Mouse (Mus musculus) forebrain, embryonic 10.5 days (tissue): Measurements from ENCODE around the gene Cycs. TPM values are rescaled to one million over a fixed set of nuclear protein-coding genes. Genes with fewer than 3 reads are reported as not detected.

Experiments used
- DNase-seq: peaks from one replicate; pipeline ENCODE4 v3.0.0-alpha.2; 2017; ENCODE audit warnings: low spot score; ENCODE audit errors: extremely low spot score
- H3K27ac ChIP-seq: fragments of 300-500 bp; sonication (generic); 2 replicates; pipeline ENCODE4 v1.5.1; 2016; ENCODE audit warnings: mild to moderate bottlenecking
- H3K27me3 ChIP-seq: fragments of 300-500 bp; sonication (generic); 2 replicates; pipeline ENCODE4 v1.6.1; 2016; ENCODE audit warnings: mild to moderate bottlenecking; ENCODE audit not compliant: poor library complexity, severe bottlenecking
- H3K36me3 ChIP-seq: fragments of 300-500 bp; sonication (generic); replicated peaks from 2 replicates; pipeline ENCODE4 v1.6.1; 2016; ENCODE audit warnings: mild to moderate bottlenecking, moderate library complexity
- H3K4me1 ChIP-seq: fragments of 300-500 bp; sonication (generic); 2 replicates; pipeline ENCODE4 v1.6.1; 2016
- H3K4me3 ChIP-seq: fragments of 300-500 bp; sonication (generic); 2 replicates; pipeline ENCODE4 v1.5.1; 2016; ENCODE audit warnings: mild to moderate bottlenecking, moderate library complexity
- H3K9me3 ChIP-seq: fragments of 300-500 bp; sonication (generic); 2 replicates; pipeline ENCODE4 v1.6.1; 2016; ENCODE audit warnings: mild to moderate bottlenecking, moderate library complexity
- WGBS: fragments of 180-500 bp; shearing (Covaris S2); methylation state at CpG from one replicate; pipeline ENCODE4 v1.1.7; 2016; 5-methylcytosine and 5-hydroxymethylcytosine counted together
- polyA plus RNA-seq: library from polyadenylated mRNA; unstranded; fragments of >200 nt; fragmentation: Nextera tagmentation; extraction: Ambion mirVana; gene quantifications from 2 replicates; pipeline ENCODE4 v1.2.1, GENCODE M21; 2016

Gene Cycs
- 84.4 and 84.9 TPM in 2 replicates for polyA plus RNA-seq

DNA sequence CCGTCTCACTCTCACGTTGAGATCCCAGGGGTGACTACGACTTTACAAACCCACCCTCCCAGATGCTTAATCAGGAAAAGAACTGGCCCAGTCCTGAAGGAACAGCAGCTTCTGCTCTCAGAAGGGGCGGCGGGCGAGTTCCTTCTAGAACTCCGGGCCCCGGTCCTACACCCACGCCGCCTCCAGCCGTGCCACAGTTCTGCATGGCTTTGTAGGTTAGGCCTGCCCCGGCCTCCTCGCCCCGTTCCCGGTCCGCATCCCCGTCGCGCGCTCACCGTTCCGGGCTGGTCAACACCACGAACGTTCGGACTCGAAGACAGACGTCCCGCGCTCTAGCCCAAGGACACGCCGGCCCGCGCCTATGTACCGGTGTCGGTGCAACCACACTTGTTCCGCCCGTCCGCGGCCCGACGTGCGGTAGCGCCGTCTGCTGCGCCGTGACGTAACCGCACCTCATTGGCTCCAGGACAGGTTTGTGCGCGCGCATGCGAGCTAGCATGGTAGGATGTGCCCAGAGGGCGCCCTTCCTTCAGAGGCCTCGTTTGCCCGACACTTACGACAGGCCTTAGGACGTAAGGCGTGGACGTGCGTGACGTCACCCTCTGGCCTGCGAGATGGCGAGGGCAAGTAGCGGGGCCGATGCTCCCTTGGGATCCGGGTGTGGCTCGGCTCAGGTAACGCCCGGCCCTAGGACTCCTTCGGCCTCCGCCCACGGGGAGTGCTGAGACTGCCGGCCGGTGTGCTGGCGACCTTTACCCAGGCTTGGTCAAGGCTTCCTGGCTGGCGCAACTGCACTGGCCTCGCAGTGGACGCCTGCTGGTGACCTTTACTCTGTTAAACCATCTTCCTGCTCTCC is at the start of gene Cycs:
Cycs (minus strand) TSS at position 398 of the 856 bp plus-strand sequence.
- WGBS: under 1% methylated on average over 78 of the region's 78 CpGs
- Histone ChIP-seq H3K36me3 (peaks cover 26% of the 10 kb centered on the region), H3K27ac (peak within 1 kb of the TSS; percentile 94), H3K4me3 (peak within 1 kb of the TSS; percentile 88), H3K27me3 (no peaks in the 10 kb centered on the region), H3K4me1 (peaks cover 16% of the 10 kb centered on the region), H3K9me3 (no peaks in the 10 kb centered on the region)
- DNase-seq: peak; percentile 98

- Histone ChIP-seq H3K4me3 (no peak overlapping the region), H3K27me3 (peaks cover 13% of the 10 kb centered on the region), H3K4me1 (peaks cover under 1% of the 10 kb centered on the region), H3K9me3 (no peaks in the 10 kb centered on the region), H3K36me3 (no peaks in the 10 kb centered on the region), H3K27ac (no peak overlapping the region)
- 30% methylated on average over 4 of the region's 4 CpGs for WGBS
- peak; percentile 58 for DNase-seq
Observed at GRCm38 (mm10) chr6:50601620-50602019, 35.3 kb upstream of the Cycs start.

- H3K9me3 ChIP-seq: peaks cover 7% of the 10 kb centered on the region; the same call in 1 of the 2 replicates
- peaks cover 32% of the 10 kb centered on the region for H3K27me3 ChIP-seq
- H3K4me1 ChIP-seq: peaks cover 9% of the 10 kb centered on the region
- H3K27ac ChIP-seq: no peak overlapping the region
- DNase-seq: no peak
- no peak overlapping the region for H3K4me3 ChIP-seq
- H3K36me3 ChIP-seq: peaks cover 3% of the 10 kb centered on the region; the same call in 1 of the 2 replicates
- 71% methylated on average over 5 of the region's 5 CpGs for WGBS
Observed at GRCm38 (mm10) chr6:50598560-50598959, 32.2 kb upstream of the Cycs start.

DNA sequence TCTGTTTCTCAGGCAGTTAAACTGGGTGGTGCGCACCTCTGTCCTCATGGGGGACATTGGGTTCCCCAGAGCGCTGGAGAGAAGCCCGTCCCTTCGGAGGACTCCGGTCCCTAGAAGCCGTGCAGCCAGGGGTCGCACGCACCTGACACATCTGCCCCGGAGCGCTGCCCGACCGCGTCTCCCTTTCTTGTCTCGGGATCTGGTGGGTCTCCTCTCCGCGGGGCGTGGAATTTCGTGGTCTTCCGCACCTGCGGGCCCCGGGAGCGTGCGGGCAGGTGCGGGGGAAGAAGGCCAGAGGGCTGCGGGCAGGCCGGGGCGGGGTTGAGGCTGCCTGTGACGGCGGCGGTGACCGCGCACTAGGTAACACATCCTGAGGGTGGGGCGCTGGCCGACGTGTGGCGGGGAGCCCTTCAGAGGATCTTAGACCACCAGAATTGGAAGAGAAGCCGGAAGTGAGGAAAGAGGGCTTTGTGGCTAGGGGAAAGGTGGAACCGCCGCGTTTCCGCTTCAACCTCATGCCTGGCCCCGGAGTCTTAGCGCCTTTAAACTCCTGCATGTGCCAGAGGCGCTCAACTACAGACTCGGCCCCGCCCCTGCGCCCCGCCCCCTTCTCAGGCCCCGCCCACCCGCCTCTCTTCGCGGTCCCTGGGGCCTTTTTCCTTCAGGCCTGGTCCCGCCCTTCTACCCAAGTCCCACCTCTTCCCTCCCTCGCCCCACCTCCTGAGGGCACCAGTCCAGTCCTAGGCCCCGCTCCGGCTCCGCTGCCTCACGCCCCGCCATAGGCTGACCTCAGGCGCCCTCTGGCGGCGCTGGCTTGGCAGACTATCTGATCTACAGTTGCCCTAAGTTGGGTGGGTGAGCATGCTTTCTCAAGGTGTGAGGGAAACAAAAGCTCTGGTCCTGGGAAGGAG is 30.2 kb upstream of the Cycs start, which contains the start of gene 4921507P07Rik:
4921507P07Rik (minus strand) TSS at position 332 of the 911 bp plus-strand sequence.
- Histone ChIP-seq H3K27me3 (peaks cover 32% of the 10 kb centered on the region), H3K36me3 (peaks cover 3% of the 10 kb centered on the region; the same call in 1 of the 2 replicates), H3K4me1 (peaks cover 9% of the 10 kb centered on the region), H3K4me3 (peak within 1 kb of the TSS; percentile 79), H3K9me3 (peaks cover 7% of the 10 kb centered on the region), H3K27ac (peak within 1 kb of the TSS; percentile 84)
- DNase-seq: peak; percentile 95
- 1% methylated on average over 54 of the region's 62 CpGs for WGBS

DNA sequence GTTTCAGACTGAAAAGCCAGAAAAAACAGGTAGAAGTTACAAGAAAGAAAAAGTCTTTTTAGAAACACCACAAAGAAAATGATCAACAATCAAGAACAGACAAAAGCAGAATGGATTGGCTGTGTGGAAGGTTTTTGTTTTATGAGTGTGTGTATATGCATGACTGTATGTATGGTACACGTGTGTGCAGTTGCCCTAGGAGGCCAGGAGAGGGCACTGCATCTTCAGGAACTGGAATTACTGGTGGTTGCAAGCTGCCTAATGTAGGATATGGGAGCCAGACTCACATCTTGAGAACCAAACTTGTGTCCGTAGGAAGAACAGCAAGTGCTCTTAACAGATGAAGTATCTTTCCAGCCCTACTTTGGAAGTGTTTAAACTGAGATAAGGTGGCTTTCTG is 28.0 kb upstream of the Cycs start:
- DNase-seq: no peak
- Histone ChIP-seq H3K27ac (no peak overlapping the region), H3K4me1 (peaks cover 9% of the 10 kb centered on the region), H3K4me3 (no peak overlapping the region), H3K36me3 (peaks cover 3% of the 10 kb centered on the region; the same call in 1 of the 2 replicates), H3K27me3 (peaks cover 32% of the 10 kb centered on the region), H3K9me3 (peaks cover 7% of the 10 kb centered on the region)
- WGBS: 82% methylated on average over 2 of the region's 2 CpGs

GRCm38 (mm10) chr6:50593334-50593845 is 27.1 kb upstream of the Cycs start:
- no peak overlapping the region for H3K4me3 ChIP-seq
- peaks cover 3% of the 10 kb centered on the region; the same call in 1 of the 2 replicates for H3K36me3 ChIP-seq
- H3K9me3 ChIP-seq: peaks cover 7% of the 10 kb centered on the region
- WGBS: 70% methylated on average over 10 of the region's 10 CpGs
- no peak overlapping the region for H3K27ac ChIP-seq
- H3K4me1 ChIP-seq: peaks cover 9% of the 10 kb centered on the region
- peaks cover 28% of the 10 kb centered on the region for H3K27me3 ChIP-seq
- no peak for DNase-seq

GRCm38 (mm10) chr6:50590234-50590633 is 23.9 kb upstream of the Cycs start:
- Histone ChIP-seq H3K9me3 (peaks cover 7% of the 10 kb centered on the region), H3K4me1 (no peaks in the 10 kb centered on the region), H3K27me3 (peaks cover 6% of the 10 kb centered on the region), H3K4me3 (no peak overlapping the region), H3K27ac (no peak overlapping the region), H3K36me3 (peaks cover 3% of the 10 kb centered on the region; the same call in 1 of the 2 replicates)
- DNase-seq: no peak
- 96% methylated on average over 3 of the region's 3 CpGs for WGBS

DNA sequence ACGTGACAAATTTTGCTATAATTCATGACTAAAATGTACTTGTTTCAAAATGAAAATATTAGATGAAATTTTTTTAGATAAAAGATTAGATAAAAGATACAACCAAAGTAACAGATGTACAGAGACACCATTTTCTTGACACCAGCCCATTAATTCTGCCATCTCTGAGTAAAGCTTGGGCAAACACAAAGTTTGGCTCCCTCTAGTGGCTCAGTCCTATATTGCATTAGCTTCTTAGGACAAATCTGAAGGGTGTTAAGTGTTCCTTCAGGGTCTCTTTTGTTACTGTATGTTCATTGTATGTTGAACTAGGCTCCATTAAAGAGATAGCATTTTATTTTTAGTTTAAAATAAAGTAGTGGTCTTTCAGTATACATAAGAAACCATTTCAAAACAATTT is 21.9 kb upstream of the Cycs start:
- H3K4me3 ChIP-seq: no peak overlapping the region
- no peak overlapping the region for H3K27ac ChIP-seq
- H3K4me1 ChIP-seq: no peaks in the 10 kb centered on the region
- DNase-seq: peak; percentile 34
- H3K27me3 ChIP-seq: no peaks in the 10 kb centered on the region
- WGBS: 84% methylated on average over 1 of the region's 1 CpGs
- H3K36me3 ChIP-seq: no peaks in the 10 kb centered on the region
- no peaks in the 10 kb centered on the region; the same call in 1 of the 2 replicates for H3K9me3 ChIP-seq

GRCm38 (mm10) chr6:50587412-50587811 is 21.1 kb upstream of the Cycs start:
- Histone ChIP-seq H3K4me1 (no peaks in the 10 kb centered on the region), H3K36me3 (no peaks in the 10 kb centered on the region), H3K27me3 (no peaks in the 10 kb centered on the region), H3K9me3 (no peaks in the 10 kb centered on the region; the same call in 1 of the 2 replicates), H3K4me3 (no peak overlapping the region), H3K27ac (no peak overlapping the region)
- no peak for DNase-seq
- 86% methylated on average over 2 of the region's 2 CpGs for WGBS

GRCm38 (mm10) chr6:50586316-50586715 is 20.0 kb upstream of the Cycs start:
- Histone ChIP-seq H3K9me3 (no peaks in the 10 kb centered on the region), H3K4me1 (no peaks in the 10 kb centered on the region), H3K4me3 (no peak overlapping the region), H3K36me3 (no peaks in the 10 kb centered on the region), H3K27ac (no peak overlapping the region), H3K27me3 (no peaks in the 10 kb centered on the region)
- WGBS: 90% methylated on average over 5 of the region's 5 CpGs
- DNase-seq: no peak

DNA sequence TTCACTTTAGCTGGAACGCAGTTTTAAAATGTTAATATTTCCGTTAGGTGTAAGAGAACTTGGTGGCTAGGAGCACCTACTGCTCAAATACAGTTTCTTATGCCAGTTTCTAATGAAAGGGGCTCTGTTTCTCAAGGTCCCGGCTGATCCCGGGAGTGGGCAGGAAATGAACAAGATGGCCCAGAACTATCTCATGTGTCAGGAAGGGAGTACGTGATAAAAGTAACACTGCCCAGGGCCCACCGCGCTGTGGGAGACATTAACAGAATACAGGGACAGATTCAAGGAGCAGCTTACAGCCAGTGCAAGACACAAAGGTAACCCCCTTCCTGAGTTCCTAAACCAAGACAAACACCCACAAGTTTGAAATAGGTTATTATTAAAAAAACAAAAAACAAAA is 19.4 kb upstream of the Cycs start:
- no peak overlapping the region for H3K27ac ChIP-seq
- H3K36me3 ChIP-seq: no peaks in the 10 kb centered on the region
- no peaks in the 10 kb centered on the region for H3K9me3 ChIP-seq
- WGBS: 83% methylated on average over 7 of the region's 7 CpGs
- H3K4me3 ChIP-seq: no peak overlapping the region
- H3K27me3 ChIP-seq: no peaks in the 10 kb centered on the region
- H3K4me1 ChIP-seq: no peaks in the 10 kb centered on the region
- no peak for DNase-seq

DNA sequence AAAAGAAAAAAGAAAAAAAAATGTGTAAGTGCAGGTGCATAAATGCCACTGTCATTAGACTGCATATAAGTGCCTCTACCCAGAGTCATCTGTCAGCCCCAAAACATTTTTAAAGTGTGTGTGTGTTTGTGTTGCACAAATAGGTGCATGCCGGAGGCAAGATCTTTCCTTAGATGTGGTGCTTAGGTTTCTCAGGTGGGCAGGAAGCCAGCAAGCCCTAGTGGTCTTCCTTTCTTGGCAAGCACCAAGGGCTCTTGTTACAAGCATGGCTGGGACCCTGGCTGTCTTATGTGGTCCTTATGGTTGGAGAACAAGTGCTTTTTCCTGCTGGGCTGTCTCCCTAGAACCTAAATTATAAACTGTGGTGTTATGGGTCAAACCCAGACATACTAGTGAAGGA is 5.3 kb upstream of the Cycs start:
- no peak for DNase-seq
- 88% methylated on average over 1 of the region's 1 CpGs for WGBS
- H3K27me3 ChIP-seq: no peaks in the 10 kb centered on the region

More for the DNA sequence above, 5.3 kb upstream of the Cycs start:
- Histone ChIP-seq H3K4me3 (no peak overlapping the region), H3K9me3 (no peaks in the 10 kb centered on the region), H3K27ac (no peak overlapping the region), H3K36me3 (no peaks in the 10 kb centered on the region), H3K4me1 (peaks cover 10% of the 10 kb centered on the region)
